Mouse (Mus musculus) hindbrain, embryonic 12.5 days (tissue): ENCODE measurements around the gene Cxcr2. TPM values are rescaled to one million over a fixed set of nuclear protein-coding genes. Genes with fewer than 3 reads are reported as not detected.
"Not testable (repeated sequence)": the region's sequence is repeated elsewhere in the genome, so short reads cannot be mapped to it uniquely, and the experiment has no call there.

Experiments
- ATAC-seq: fragments of 200-750 bp; cut with Nextera tagmentation; 2 replicates; pipeline ENCODE4 v1.8.0; 2017; ENCODE audit warnings: moderate TSS enrichment; ENCODE audit not compliant: low FRiP score
- H3K27ac ChIP-seq: fragments of 300-500 bp; sonication (generic); 2 replicates; pipeline ENCODE4 v1.5.1; 2016; ENCODE audit warnings: mild to moderate bottlenecking
- H3K27me3 ChIP-seq: fragments of 300-500 bp; sonication (generic); 2 replicates; pipeline ENCODE4 v1.6.1; 2016; ENCODE audit warnings: mild to moderate bottlenecking
- H3K36me3 ChIP-seq: fragments of 300-500 bp; sonication (generic); 2 replicates; pipeline ENCODE4 v1.6.1; 2016; ENCODE audit warnings: mild to moderate bottlenecking
- H3K4me1 ChIP-seq: fragments of 300-500 bp; sonication (generic); 2 replicates; pipeline ENCODE4 v1.6.1; 2016
- H3K4me2 ChIP-seq: fragments of 300-500 bp; sonication (generic); replicated peaks from 2 replicates; pipeline ENCODE4 v1.6.1; 2016; ENCODE audit warnings: mild to moderate bottlenecking
- H3K4me3 ChIP-seq: fragments of 300-500 bp; sonication (generic); 2 replicates; pipeline ENCODE4 v1.5.1; 2016; ENCODE audit warnings: mild to moderate bottlenecking
- H3K9ac ChIP-seq: fragments of 300-500 bp; sonication (generic); 2 replicates; pipeline ENCODE4 v1.6.1; 2016; ENCODE audit warnings: mild to moderate bottlenecking, moderate library complexity
- H3K9me3 ChIP-seq: fragments of 300-500 bp; sonication (generic); replicated peaks from 2 replicates; pipeline ENCODE4 v1.6.1; 2016; ENCODE audit warnings: mild to moderate bottlenecking
- WGBS: fragments of 180-500 bp; shearing (Covaris S2); methylation state at CpG from one replicate; pipeline ENCODE4 v1.1.7; 2016; 5-methylcytosine and 5-hydroxymethylcytosine counted together
- polyA plus RNA-seq: library from polyadenylated mRNA; unstranded; fragments of >200 nt; fragmentation: Nextera tagmentation; extraction: Ambion mirVana; gene quantifications from 2 replicates; pipeline ENCODE4 v1.2.1, GENCODE M21; 2016

Gene Cxcr2
- polyA plus RNA-seq, 1 experiment from 2014 or later: not detected

GRCm38 (mm10) chr1:74149106-74149885, 4.5 kb upstream of the Cxcr2 start:
- WGBS: 93% methylated on average over 6 of the region's 6 CpGs
- Histone ChIP-seq H3K36me3 (no peaks in the 10 kb centered on the region), H3K4me2 (no peak overlapping the region), H3K9me3 (no peaks in the 10 kb centered on the region), H3K27ac (no peak overlapping the region), H3K4me3 (no peak overlapping the region), H3K4me1 (0 out of 2 replicates have a peak, but pooled peaks cover 2% of the 10 kb centered on the region), H3K9ac (no peak overlapping the region), H3K27me3 (no peaks in the 10 kb centered on the region)
- no peak for ATAC-seq

DNA sequence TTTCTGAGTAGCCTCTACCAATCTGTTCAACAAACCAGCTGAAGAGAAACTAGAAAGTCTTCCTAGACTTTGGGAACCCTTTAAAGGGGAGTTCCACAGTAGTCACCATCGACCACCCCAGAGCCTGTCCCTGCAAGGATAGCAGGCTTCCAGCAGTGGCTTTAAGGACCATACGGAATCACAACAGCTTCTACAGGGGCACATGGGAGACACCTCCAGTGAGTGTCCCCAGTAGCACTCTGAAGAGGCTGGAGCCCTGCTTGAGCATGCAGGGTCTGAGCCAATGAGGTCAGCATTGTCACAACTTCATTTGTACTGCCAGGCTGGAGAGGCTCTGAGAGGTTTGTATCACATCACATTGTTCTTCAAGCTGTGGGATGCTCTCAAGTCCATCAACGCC, 3.7 kb upstream of the Cxcr2 start:
- Histone ChIP-seq H3K9me3 (no peaks in the 10 kb centered on the region), H3K4me3 (no peak overlapping the region), H3K36me3 (no peaks in the 10 kb centered on the region), H3K4me1 (0 out of 2 replicates have a peak, but pooled peaks cover 2% of the 10 kb centered on the region), H3K4me2 (no peak overlapping the region), H3K9ac (no peak overlapping the region), H3K27me3 (no peaks in the 10 kb centered on the region), H3K27ac (no peak overlapping the region)
- no peak for ATAC-seq
- 77% methylated on average over 3 of the region's 3 CpGs for WGBS

DNA sequence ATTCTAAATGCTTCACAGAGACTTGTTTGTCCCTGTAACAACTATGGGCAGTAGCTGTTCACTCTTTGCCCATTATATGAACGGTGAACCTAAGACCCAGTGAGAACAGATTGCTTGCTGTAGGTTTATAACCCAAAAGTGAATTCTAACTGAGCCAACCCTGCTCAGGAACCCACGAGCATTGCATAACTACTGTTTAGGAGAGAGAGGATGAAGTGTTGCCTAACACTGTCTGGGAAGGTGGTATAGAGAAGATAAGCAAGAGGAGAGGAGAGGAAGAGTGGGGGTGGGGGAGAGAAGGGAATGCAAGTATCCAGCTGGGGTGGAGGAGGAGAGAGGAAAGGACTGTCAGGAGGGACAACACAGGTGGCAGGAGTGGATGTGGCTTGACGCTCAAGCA, 2.7 kb upstream of the Cxcr2 start:
- no peaks in the 10 kb centered on the region for H3K27me3 ChIP-seq
- no peak overlapping the region for H3K4me2 ChIP-seq
- 79% methylated on average over 3 of the region's 3 CpGs for WGBS
- H3K36me3 ChIP-seq: no peaks in the 10 kb centered on the region
- no peak overlapping the region for H3K4me3 ChIP-seq
- H3K9me3 ChIP-seq: no peaks in the 10 kb centered on the region
- H3K27ac ChIP-seq: no peak overlapping the region
- no peak overlapping the region for H3K9ac ChIP-seq
- 0 out of 2 replicates have a peak, but pooled peaks cover 2% of the 10 kb centered on the region for H3K4me1 ChIP-seq
- no peak for ATAC-seq

- Histone ChIP-seq H3K9ac (no peak overlapping the region), H3K9me3 (no peaks in the 10 kb centered on the region), H3K4me2 (no peak overlapping the region), H3K27ac (no peak overlapping the region), H3K27me3 (no peaks in the 10 kb centered on the region), H3K4me1 (0 out of 2 replicates have a peak, but pooled peaks cover 2% of the 10 kb centered on the region), H3K36me3 (no peaks in the 10 kb centered on the region), H3K4me3 (no peak overlapping the region)
- 87% methylated on average over 6 of the region's 6 CpGs for WGBS
- ATAC-seq: no peak
Measured at GRCm38 (mm10) chr1:74155435-74156012, 1.7 kb downstream of the Cxcr2 start.

GRCm38 (mm10) chr1:74156381-74156910, 2.7 kb downstream of the Cxcr2 start:
- Histone ChIP-seq H3K27ac (no peak overlapping the region), H3K4me3 (no peak overlapping the region), H3K4me2 (no peak overlapping the region), H3K36me3 (no peaks in the 10 kb centered on the region), H3K9ac (no peak overlapping the region), H3K9me3 (no peaks in the 10 kb centered on the region), H3K4me1 (0 out of 2 replicates have a peak, but pooled peaks cover 2% of the 10 kb centered on the region), H3K27me3 (no peaks in the 10 kb centered on the region)
- no peak for ATAC-seq
- 80% methylated on average over 14 of the region's 14 CpGs for WGBS

GRCm38 (mm10) chr1:74159613-74160012, 5.8 kb downstream of the Cxcr2 start:
- not testable (repeated sequence) for H3K4me2 ChIP-seq, H3K4me3 ChIP-seq, H3K27me3 ChIP-seq, H3K27ac ChIP-seq, H3K9me3 ChIP-seq, H3K36me3 ChIP-seq, H3K9ac ChIP-seq, H3K4me1 ChIP-seq, ATAC-seq
- WGBS: 80% methylated on average over 5 of the region's 5 CpGs

- Histone ChIP-seq H3K4me1 (no peaks in the 10 kb centered on the region), H3K27ac (no peak overlapping the region), H3K4me2 (no peak overlapping the region), H3K9ac (no peak overlapping the region), H3K36me3 (no peaks in the 10 kb centered on the region), H3K27me3 (no peaks in the 10 kb centered on the region), H3K9me3 (no peaks in the 10 kb centered on the region), H3K4me3 (no peak overlapping the region)
- no peak for ATAC-seq
- 81% methylated on average over 2 of the region's 2 CpGs for WGBS
Measured at GRCm38 (mm10) chr1:74160036-74160435, 6.2 kb downstream of the Cxcr2 start.

DNA sequence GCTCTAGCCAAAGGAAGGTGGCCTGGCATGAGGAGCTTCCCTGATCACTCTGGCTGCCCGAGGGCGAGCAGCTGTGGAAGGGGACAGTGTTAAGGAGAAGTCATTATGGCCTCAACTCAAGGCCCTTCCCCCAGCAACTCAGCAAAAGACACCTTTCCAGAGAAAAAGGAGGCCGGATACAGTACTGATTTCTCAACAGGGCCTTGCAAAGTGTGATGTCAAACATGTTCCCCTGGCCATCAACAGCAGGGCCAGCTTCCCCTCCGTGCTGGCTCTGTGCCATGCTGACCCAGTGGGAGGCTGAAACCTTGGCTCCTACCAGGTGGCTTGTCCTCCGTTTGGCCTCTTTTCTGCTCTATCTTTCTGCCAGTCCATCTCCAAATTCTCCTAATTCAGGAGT, 13.3 kb downstream of the Cxcr2 start:
- no peaks in the 10 kb centered on the region for H3K9me3 ChIP-seq
- no peak for ATAC-seq
- no peaks in the 10 kb centered on the region for H3K4me1 ChIP-seq
- WGBS: 78% methylated on average over 5 of the region's 5 CpGs
- no peaks in the 10 kb centered on the region for H3K27me3 ChIP-seq
- H3K36me3 ChIP-seq: no peaks in the 10 kb centered on the region
- no peak overlapping the region for H3K4me2 ChIP-seq
- no peak overlapping the region for H3K27ac ChIP-seq
- H3K4me3 ChIP-seq: no peak overlapping the region
- H3K9ac ChIP-seq: no peak overlapping the region

GRCm38 (mm10) chr1:74169721-74170120, 15.9 kb downstream of the Cxcr2 start:
- ATAC-seq: no peak
- H3K36me3 ChIP-seq: no peaks in the 10 kb centered on the region
- no peaks in the 10 kb centered on the region for H3K9me3 ChIP-seq
- H3K4me1 ChIP-seq: no peaks in the 10 kb centered on the region
- no peaks in the 10 kb centered on the region for H3K27me3 ChIP-seq
- H3K9ac ChIP-seq: no peak overlapping the region
- H3K4me3 ChIP-seq: no peak overlapping the region
- no peak overlapping the region for H3K4me2 ChIP-seq
- H3K27ac ChIP-seq: no peak overlapping the region
- WGBS: 84% methylated on average over 3 of the region's 3 CpGs

- no peak overlapping the region for H3K4me2 ChIP-seq
- H3K9ac ChIP-seq: no peak overlapping the region
- no peaks in the 10 kb centered on the region for H3K36me3 ChIP-seq
- no peak for ATAC-seq
- H3K4me3 ChIP-seq: no peak overlapping the region
- 89% methylated on average over 3 of the region's 3 CpGs for WGBS
- H3K27me3 ChIP-seq: no peaks in the 10 kb centered on the region
- no peak overlapping the region for H3K27ac ChIP-seq
- no peaks in the 10 kb centered on the region for H3K9me3 ChIP-seq
- H3K4me1 ChIP-seq: no peaks in the 10 kb centered on the region
Measured at GRCm38 (mm10) chr1:74172722-74173121, 18.9 kb downstream of the Cxcr2 start.

- Histone ChIP-seq H3K27me3 (no peaks in the 10 kb centered on the region), H3K4me2 (no peak overlapping the region), H3K9me3 (no peaks in the 10 kb centered on the region), H3K9ac (no peak overlapping the region), H3K27ac (no peak overlapping the region), H3K4me3 (no peak overlapping the region), H3K36me3 (no peaks in the 10 kb centered on the region), H3K4me1 (no peaks in the 10 kb centered on the region)
- ATAC-seq: no peak
- WGBS: 81% methylated on average over 4 of the region's 4 CpGs
Measured at GRCm38 (mm10) chr1:74175731-74176130, 21.9 kb downstream of the Cxcr2 start.

GRCm38 (mm10) chr1:74178618-74179017, 24.8 kb downstream of the Cxcr2 start:
- H3K9me3 ChIP-seq: no peaks in the 10 kb centered on the region
- 88% methylated on average over 3 of the region's 3 CpGs for WGBS
- ATAC-seq: no peak

More at GRCm38 (mm10) chr1:74178618-74179017, 24.8 kb downstream of the Cxcr2 start:
- no peaks in the 10 kb centered on the region for H3K36me3 ChIP-seq
- no peak overlapping the region for H3K4me3 ChIP-seq
- no peaks in the 10 kb centered on the region for H3K4me1 ChIP-seq
- H3K9ac ChIP-seq: no peak overlapping the region
- no peak overlapping the region for H3K27ac ChIP-seq
- no peaks in the 10 kb centered on the region for H3K27me3 ChIP-seq
- no peak overlapping the region for H3K4me2 ChIP-seq
